Mouse (Mus musculus) ES-E14 (cell line): ENCODE results near the gene Etnk2.

ENCODE experiments used
- HCFC1 ChIP-seq: IDR thresholded peaks from 2 replicates; pipeline ENCODE4 v1.6.1; 2012; ENCODE audit warnings: low read length, inconsistent platforms, borderline replicate concordance; ENCODE audit not compliant: insufficient read depth
- MAFK ChIP-seq: IDR thresholded peaks from 2 replicates; pipeline ENCODE4 v1.6.1; 2014; ENCODE audit warnings: mild to moderate bottlenecking, low read depth, low read length, inconsistent platforms; ENCODE audit not compliant: insufficient read depth

GRCm38 (mm10) chr1:133353371-133353809, 10.0 kb upstream of the Etnk2 start:
- TF ChIP-seq MAFK = no peak
- no peak for TF ChIP-seq HCFC1
